Mouse (Mus musculus) intestine, embryonic 14.5 days (tissue): Measurements from ENCODE around the gene Tgfbr3l. TPM values are rescaled to one million over a fixed set of nuclear protein-coding genes. Genes with fewer than 3 reads are reported as not detected.

ENCODE experiments used
- ATAC-seq: fragments of 200-750 bp; cut with Nextera tagmentation; replicated peaks from 2 replicates; pipeline ENCODE4 v1.8.0; 2017; ENCODE audit warnings: low read depth, moderate number of reproducible peaks, moderate TSS enrichment, moderate library complexity; ENCODE audit not compliant: low FRiP score, low TSS enrichment
- DNase-seq: peaks from one replicate; pipeline ENCODE4 v3.0.0-alpha.2; 2018; ENCODE audit warnings: low spot score
- H3K27ac ChIP-seq: fragments of 300-500 bp; sonication (generic); 2 replicates; pipeline ENCODE4 v1.5.1; 2014; ENCODE audit warnings: low read depth, mild to moderate bottlenecking, control low read depth
- H3K27me3 ChIP-seq: fragments of 300-500 bp; sonication (generic); replicated peaks from 2 replicates; pipeline ENCODE4 v1.6.1; 2014; ENCODE audit warnings: low read length, control low read depth; ENCODE audit not compliant: control insufficient read depth, insufficient read depth
- H3K36me3 ChIP-seq: fragments of 300-500 bp; sonication (generic); 2 replicates; pipeline ENCODE4 v1.6.1; 2014; ENCODE audit warnings: low read length, control low read depth; ENCODE audit not compliant: control insufficient read depth, insufficient read depth
- H3K4me1 ChIP-seq: fragments of 300-500 bp; sonication (generic); replicated peaks from 2 replicates; pipeline ENCODE4 v1.6.1; 2014; ENCODE audit warnings: low read length, control low read depth, mixed read lengths; ENCODE audit not compliant: control insufficient read depth, insufficient read depth
- H3K4me2 ChIP-seq: fragments of 300-500 bp; sonication (generic); 2 replicates; pipeline ENCODE4 v1.6.1; 2014; ENCODE audit warnings: low read length
- H3K4me3 ChIP-seq: fragments of 300-500 bp; sonication (generic); 2 replicates; pipeline ENCODE4 v1.5.1; 2014; ENCODE audit warnings: low read depth, low read length, control low read depth, mixed read lengths
- H3K9ac ChIP-seq: fragments of 300-500 bp; sonication (generic); 2 replicates; pipeline ENCODE4 v1.6.1; 2014; ENCODE audit warnings: mild to moderate bottlenecking, low read length
- H3K9me3 ChIP-seq: fragments of 300-500 bp; sonication (generic); 2 replicates; pipeline ENCODE4 v1.6.1; 2016; ENCODE audit warnings: low read length, control low read depth; ENCODE audit not compliant: control insufficient read depth
- WGBS: fragments of 180-500 bp; shearing (Covaris S2); extraction: QIAGEN DNeasy Blood & Tissue Kit; methylation state at CpG from one replicate; pipeline ENCODE4 v1.1.7; 2014; 5-methylcytosine and 5-hydroxymethylcytosine counted together
- polyA plus RNA-seq: library from polyadenylated mRNA; unstranded; fragments of >200 nt; fragmentation: Nextera tagmentation; extraction: Ambion mirVana; gene quantifications from 2 replicates; pipeline ENCODE4 v1.2.1, GENCODE M21; 2014

Gene Tgfbr3l
- polyA plus RNA-seq, 1 experiment from 2014 or later = 3.3 TPM

DNA sequence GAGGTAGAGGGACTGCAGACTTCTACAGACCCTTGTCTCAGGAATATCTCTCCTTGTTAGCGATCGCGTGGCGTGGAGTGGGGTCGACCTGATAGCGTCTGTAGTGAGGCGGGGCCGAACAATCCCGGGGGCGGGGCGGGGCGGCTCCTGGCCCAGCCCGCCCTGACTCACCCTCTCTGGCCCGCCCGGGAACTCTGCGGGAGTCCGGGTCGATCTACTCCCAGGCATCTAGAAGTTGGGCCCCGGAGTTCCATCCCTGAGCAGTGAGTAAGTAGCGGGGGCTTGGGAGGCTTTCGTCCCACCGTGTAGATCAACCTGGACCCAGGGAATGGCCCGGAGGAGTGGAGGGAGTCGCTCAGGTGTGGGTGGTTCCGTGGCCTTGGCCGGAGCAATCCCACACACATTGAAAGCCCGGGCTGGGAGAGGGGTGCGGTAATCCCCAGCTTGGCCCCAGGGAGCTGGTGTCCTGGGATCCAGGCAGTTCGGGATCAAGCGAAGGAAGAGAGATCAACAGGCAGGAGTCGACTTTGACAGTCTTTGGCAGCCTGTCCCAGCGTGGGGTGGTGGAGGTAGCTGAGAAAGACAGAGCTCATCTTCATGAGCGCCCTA lies 21.2 kb upstream of the Tgfbr3l start, which contains the start of gene Lrrc8e:
Gene Lrrc8e, plus strand, starts transcription at position 89 of the 609 bp plus-strand sequence.
- ATAC-seq = peak; percentile 82
- Histone ChIP-seq H3K4me1 (no peaks in the 10 kb centered on the region), H3K9ac (peak within 1 kb of the TSS; percentile 31; the same call in 1 of the 2 replicates), H3K4me2 (peak within 1 kb of the TSS; percentile 60), H3K27me3 (no peaks in the 10 kb centered on the region), H3K36me3 (no peaks in the 10 kb centered on the region), H3K27ac (no peak within 1 kb of the TSS), H3K4me3 (peak within 1 kb of the TSS; percentile 24), H3K9me3 (no peaks in the 10 kb centered on the region)
- 6% methylated on average over 33 of the region's 33 CpGs for WGBS
- DNase-seq = no peak

DNA sequence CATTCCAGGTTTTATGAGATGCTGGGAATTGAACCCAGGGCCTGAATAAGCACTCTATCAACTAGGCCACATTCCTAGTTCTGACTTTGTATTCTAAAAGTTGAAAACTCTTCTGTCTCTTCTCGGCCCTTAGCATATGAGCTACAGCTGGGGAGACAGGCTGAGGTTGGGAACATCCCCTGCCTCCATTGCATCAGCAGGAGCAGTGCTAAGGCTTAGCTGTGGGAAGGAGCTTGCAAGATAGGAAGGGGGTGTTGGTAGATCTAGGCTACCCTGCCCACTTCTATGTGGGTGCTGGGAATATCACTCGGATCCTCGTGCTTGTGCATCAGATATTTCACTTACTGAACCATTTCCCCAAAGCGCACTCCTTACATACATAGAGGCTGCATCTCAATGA lies 20.1 kb upstream of the Tgfbr3l start:
- Histone ChIP-seq H3K4me1 (no peaks in the 10 kb centered on the region), H3K36me3 (no peaks in the 10 kb centered on the region), H3K9ac (no peak overlapping the region), H3K4me2 (no peak overlapping the region), H3K27ac (no peak overlapping the region), H3K4me3 (no peak overlapping the region), H3K27me3 (no peaks in the 10 kb centered on the region), H3K9me3 (no peaks in the 10 kb centered on the region)
- ATAC-seq (no peak), DNase-seq (no peak)
- 94% methylated on average over 4 of the region's 4 CpGs for WGBS

DNA sequence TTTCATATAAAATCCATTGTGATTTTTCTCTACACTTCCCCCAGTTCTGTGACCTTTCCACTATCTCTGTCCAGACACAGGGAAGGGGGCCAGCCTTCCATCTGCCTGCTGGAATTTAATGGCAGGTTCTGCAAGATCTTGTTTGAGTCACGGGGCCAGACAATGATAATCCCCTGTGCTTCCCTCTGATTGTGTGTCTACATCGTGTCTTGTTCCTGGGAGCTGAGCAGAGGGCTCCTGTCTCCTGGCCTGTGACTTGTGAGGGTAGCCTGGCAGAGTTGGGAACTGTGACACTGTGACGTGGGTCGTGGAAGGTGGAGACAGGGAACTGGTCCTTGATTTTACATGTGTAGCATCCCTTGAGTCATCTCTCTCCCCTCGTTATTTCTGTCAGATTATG lies 18.2 kb upstream of the Tgfbr3l start:
- no peak for DNase-seq
- H3K27me3 ChIP-seq = no peaks in the 10 kb centered on the region
- no peaks in the 10 kb centered on the region for H3K9me3 ChIP-seq
- no peak overlapping the region for H3K4me3 ChIP-seq
- no peaks in the 10 kb centered on the region for H3K36me3 ChIP-seq
- no peak overlapping the region for H3K4me2 ChIP-seq
- H3K27ac ChIP-seq = no peak overlapping the region
- no peaks in the 10 kb centered on the region for H3K4me1 ChIP-seq
- WGBS = 69% methylated on average over 5 of the region's 5 CpGs
- no peak overlapping the region for H3K9ac ChIP-seq
- ATAC-seq = no peak

DNA sequence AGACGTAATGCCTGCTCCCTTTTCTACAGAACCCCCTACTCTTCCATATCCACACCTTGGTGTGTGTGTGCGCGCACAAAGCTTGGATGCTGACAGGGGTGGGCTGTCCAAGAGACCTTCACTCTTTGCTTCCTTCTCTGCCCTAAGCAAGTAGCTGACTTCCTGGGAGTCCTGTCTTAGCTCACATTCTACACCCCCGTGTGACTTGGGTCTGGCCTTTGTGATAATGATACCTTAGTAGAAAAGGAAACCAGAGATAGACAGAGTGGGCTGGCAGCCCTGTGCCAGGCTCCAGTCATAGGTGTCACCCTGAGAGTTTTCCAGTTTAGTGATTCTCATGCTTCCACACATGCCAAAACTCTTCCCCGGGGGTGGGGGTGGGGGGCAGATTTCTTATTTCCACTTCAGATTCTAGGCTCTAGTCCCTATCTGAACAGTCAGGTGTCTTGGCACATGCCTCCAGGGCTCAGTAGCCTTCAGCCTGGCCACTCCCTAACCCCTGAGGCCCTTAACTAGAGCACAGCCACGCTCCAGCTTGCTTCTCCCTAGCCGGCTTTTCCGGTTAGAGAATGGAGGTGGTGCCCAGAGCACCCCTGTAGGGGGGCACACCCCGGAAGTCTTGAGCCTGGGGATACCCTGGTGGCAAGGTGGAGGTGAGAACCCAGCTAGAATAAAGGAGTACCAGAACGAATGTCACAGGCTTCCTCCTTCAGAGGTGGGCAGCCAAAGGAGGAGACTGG lies 17.2 kb upstream of the Tgfbr3l start:
- Histone ChIP-seq H3K4me2 (no peak overlapping the region), H3K4me3 (no peak overlapping the region)
- WGBS = 48% methylated on average over 10 of the region's 10 CpGs

DNA sequence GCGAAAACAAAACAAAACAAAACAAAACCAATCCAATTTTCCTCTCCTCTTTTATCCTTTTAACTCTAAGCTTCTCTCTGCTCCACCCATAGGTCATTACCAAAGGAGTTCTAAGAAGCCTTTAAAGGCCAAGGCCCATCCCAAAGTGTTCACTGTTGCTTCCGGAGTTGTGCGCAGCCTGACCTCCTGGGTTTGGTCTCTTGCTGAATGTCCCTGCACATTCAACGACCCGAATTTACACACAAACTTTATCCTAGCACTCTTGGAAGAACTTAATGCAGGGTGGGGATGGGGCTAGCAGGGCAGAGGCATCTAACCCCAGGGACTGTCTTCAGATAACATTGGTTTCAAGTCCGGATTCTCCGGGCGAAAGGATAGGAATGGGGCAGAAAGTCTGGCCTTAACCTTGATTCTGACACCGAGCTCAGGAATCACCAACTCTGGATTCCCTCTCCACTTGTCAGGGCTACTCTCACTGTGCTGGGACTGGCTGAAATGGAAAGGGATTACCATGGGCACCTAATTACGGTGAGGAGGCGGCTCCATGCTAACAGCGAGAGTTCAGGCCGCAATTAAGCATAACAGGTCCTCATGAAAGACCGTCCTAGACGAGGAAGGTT lies 10.1 kb upstream of the Tgfbr3l start:
- Histone ChIP-seq H3K36me3 (peaks cover 10% of the 10 kb centered on the region), H3K9me3 (no peaks in the 10 kb centered on the region), H3K9ac (peak overlapping the region; percentile 53), H3K27me3 (no peaks in the 10 kb centered on the region), H3K4me1 (peaks cover 20% of the 10 kb centered on the region), H3K4me2 (peak overlapping the region; percentile 54), H3K27ac (peak overlapping the region; percentile 88), H3K4me3 (peak overlapping the region; percentile 90)
- DNase-seq (no peak), ATAC-seq (peak; percentile 8; the same call in 1 of the 2 replicates)
- WGBS = 21% methylated on average over 15 of the region's 15 CpGs

More for the DNA sequence above, 17.2 kb upstream of the Tgfbr3l start:
- no peak overlapping the region for H3K27ac ChIP-seq
- DNase-seq (no peak), ATAC-seq (no peak)
- H3K36me3 ChIP-seq = no peaks in the 10 kb centered on the region
- H3K4me1 ChIP-seq = no peaks in the 10 kb centered on the region
- no peak overlapping the region for H3K9ac ChIP-seq
- H3K27me3 ChIP-seq = no peaks in the 10 kb centered on the region
- H3K9me3 ChIP-seq = no peaks in the 10 kb centered on the region

DNA sequence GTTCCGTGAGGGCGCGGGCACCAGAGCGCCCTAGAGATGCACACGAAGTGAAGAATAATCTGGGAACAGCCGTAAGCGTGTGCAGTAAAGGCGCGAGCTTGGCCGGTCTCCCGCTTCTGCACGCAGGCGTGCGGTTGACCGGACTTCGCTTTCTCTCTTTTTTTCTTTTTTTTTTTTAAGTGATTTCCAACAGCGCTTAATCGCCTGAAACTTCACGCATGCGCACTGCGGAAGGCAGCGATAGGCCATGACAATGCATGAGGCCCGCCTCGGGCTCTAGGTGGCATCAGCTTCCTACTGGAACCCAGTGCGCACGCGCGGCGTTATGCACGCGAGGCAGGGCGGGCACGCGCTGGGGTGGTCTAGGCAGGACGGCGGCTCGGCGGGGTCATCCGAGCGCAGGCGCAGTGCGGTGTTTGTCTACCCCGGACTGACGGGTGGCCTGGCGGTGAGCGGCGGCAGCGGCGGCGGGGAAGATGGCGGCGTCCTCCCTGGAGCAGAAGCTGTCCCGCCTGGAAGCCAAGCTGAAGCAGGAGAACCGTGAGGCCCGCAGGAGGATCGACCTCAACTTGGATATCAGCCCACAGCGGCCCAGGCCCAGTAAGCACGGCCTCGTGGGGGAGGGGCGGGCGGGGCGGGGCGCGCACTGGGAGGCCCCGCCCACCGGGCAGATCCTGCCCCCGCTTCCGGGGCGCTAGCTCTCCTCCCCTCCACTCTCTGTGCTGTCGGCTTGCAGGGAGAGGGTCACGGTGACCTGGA lies 9.4 kb upstream of the Tgfbr3l start, which contains the start of the genes Map2k7 and Gm49320:
Gene Map2k7, plus strand, starts transcription at position 307 of the 759 bp plus-strand sequence.
Gene Gm49320, plus strand, starts transcription at position 432 of the 759 bp plus-strand sequence.
- ATAC-seq (peak; percentile 93), DNase-seq (peak; percentile 99)
- Histone ChIP-seq H3K4me3 (peak within 1 kb of the TSS; percentile 90), H3K27ac (peak within 1 kb of the TSS; percentile 88), H3K4me1 (peaks cover 20% of the 10 kb centered on the region), H3K9me3 (no peaks in the 10 kb centered on the region), H3K36me3 (peaks cover 16% of the 10 kb centered on the region), H3K27me3 (no peaks in the 10 kb centered on the region), H3K9ac (peak within 1 kb of the TSS; percentile 53), H3K4me2 (peak within 1 kb of the TSS; percentile 94)
- WGBS = under 1% methylated on average over 68 of the region's 71 CpGs

DNA sequence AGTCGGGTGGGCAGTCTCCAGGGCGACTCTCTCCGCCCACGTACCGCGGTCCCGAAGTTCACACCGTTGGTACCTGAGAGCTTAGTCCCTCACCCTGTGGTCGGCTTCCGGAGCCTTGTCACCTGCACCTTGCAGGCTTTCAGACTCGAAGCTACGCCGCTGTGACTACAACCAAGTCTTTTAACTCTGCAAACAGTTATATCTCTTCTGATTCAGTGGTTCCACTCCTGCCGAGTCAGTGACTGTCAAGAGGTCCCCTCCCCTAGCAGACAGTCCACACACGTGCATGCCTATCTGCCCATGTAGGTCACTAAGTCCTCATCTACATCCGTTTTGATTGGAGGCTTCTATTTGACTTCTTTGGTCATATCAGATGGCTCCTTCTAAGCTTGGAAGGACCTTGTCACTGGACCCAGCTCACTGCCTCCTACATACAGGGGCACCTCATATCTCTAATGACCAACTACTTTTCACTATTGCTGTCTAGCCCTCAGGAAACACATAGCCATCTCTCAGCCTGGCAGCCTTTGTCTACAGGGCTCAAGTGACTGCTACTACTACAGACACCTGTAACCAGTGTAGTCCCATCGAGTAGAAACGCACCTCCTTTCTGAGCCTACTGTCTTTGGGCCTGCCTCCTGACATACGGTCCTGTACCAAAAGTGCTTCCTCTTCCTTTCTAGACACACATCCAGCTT lies 8.7 kb upstream of the Tgfbr3l start:
- DNase-seq (no peak), ATAC-seq (peak; percentile 29; the same call in 1 of the 2 replicates)
- Histone ChIP-seq H3K27ac (peak overlapping the region; percentile 88), H3K9me3 (no peaks in the 10 kb centered on the region), H3K27me3 (no peaks in the 10 kb centered on the region), H3K36me3 (peaks cover 24% of the 10 kb centered on the region), H3K4me3 (peak overlapping the region; percentile 90), H3K4me1 (peaks cover 20% of the 10 kb centered on the region), H3K4me2 (peak overlapping the region; percentile 94), H3K9ac (peak overlapping the region; percentile 53)
- WGBS = 12% methylated on average over 19 of the region's 19 CpGs

DNA sequence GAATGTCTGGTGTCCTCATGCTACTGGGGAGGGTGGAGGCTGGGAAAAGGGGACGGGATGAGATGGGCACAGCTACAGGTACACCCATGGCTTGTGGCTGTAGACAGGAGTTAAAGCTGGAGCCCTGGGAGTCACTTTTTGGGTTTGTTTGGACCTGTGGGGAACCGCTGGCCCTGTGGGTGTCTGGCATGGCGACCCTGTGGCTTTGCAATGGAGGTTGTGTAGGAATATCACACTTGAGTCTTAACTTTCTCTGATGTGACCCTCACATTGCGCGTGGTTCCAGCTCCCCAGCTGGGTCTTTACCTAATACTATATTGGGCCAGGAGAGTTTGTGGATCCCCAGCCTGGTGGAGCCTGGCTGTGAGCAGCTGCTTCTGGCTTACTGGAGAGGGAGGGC lies 3.0 kb upstream of the Tgfbr3l start:
- Histone ChIP-seq H3K36me3 (peaks cover 72% of the 10 kb centered on the region), H3K4me3 (no peak overlapping the region), H3K27ac (no peak overlapping the region), H3K4me1 (peaks cover 11% of the 10 kb centered on the region), H3K4me2 (no peak overlapping the region), H3K27me3 (no peaks in the 10 kb centered on the region), H3K9ac (no peak overlapping the region), H3K9me3 (no peaks in the 10 kb centered on the region)
- DNase-seq (no peak), ATAC-seq (no peak)
- WGBS = 96% methylated on average over 5 of the region's 5 CpGs
